Comparison of ENCODE assay signal across 14 mouse cellular contexts in the genomic region with DNA sequence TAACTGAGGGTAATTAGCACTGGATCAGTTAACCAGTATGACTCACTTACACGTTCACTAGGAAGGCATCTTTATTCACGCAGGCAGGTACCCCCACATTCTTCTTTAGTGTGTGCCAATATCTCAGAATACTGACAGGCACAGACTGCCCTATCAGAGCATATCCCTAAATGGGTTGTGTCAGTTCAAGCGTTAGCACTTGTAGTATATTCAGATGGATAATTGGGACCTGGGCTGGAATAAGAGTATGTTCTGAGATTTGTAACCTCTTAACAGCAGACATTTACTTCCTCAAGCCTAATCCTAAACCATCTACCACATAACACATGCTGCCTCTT. TPM values are rescaled to one million over a fixed set of nuclear protein-coding genes. Genes with fewer than 3 reads are reported as not detected.
"Had no signal": no experiment of that assay in that cellular context is flagged by ENCODE, and none has a peak within 500 bp of the region (broad histone marks: within the 10 kb centered on the region; RNA-seq: fewer than 3 reads in every experiment).

No protein-coding gene starts in this region.

- H3K4me2 ChIP-seq: lung, embryonic 15.5 days; midbrain, embryonic 13.5 days; stomach, embryonic 15.5 days had no signal

- H3K9ac ChIP-seq: lung, embryonic 15.5 days; midbrain, embryonic 13.5 days; stomach, embryonic 15.5 days had no signal

- ATAC-seq: intestine, embryonic 16.5 days; midbrain, embryonic 13.5 days had no signal

- DNase-seq: kidney, postnatal 10 days; right cerebral cortex, postnatal 14 days; thymus, adult 2 months; thymus, postnatal 25 days had no signal

- H3K36me3 ChIP-seq: limb, embryonic 10.5 days; lung, embryonic 15.5 days; midbrain, embryonic 13.5 days; stomach, embryonic 15.5 days had no signal

- H3K4me1 ChIP-seq: stomach, embryonic 15.5 days had no signal

- H3K27me3 ChIP-seq: lung, embryonic 15.5 days; midbrain, embryonic 13.5 days; stomach, embryonic 15.5 days had no signal

- H3K4me3 ChIP-seq: limb, embryonic 10.5 days; lung, embryonic 15.5 days; midbrain, embryonic 13.5 days; stomach, embryonic 15.5 days had no signal

- H3K9me3 ChIP-seq: limb, embryonic 10.5 days; lung, embryonic 15.5 days; midbrain, embryonic 13.5 days; stomach, embryonic 15.5 days had no signal

- H3K27ac ChIP-seq: limb, embryonic 10.5 days; lung, embryonic 15.5 days; midbrain, embryonic 13.5 days; stomach, embryonic 15.5 days had no signal

RNA-seq across cellular contexts. Expression of a gene that starts 0.9 kb away (rescaled TPM):
- total RNA-seq: megakaryocyte progenitor cell, adult 5-6 weeks had no signal

RNA-seq across cellular contexts. Expression of a gene that starts 33.1 kb away (rescaled TPM):
- total RNA-seq: megakaryocyte progenitor cell, adult 5-6 weeks had no signal
- polyA plus RNA-seq: midbrain, embryonic 13.5 days; neural tube, embryonic 14.5 days had no signal

RNA-seq across cellular contexts. Expression of a gene that starts 51.7 kb away (rescaled TPM):
- total RNA-seq: left cerebral cortex, adult 18-20 months; left cerebral cortex, postnatal 10 days; megakaryocyte progenitor cell, adult 5-6 weeks had no signal
- polyA plus RNA-seq: spleen, adult 2 months had no signal
